Mouse (Mus musculus): Measurements from ENCODE around the gene H2afy2. TPM values are rescaled to one million over a fixed set of nuclear protein-coding genes. Genes with fewer than 3 reads are reported as not detected.

Gene H2afy2
- total and polyA plus RNA-seq, 3 experiments, result 0.25 TPM; not detected in 2

DNA sequence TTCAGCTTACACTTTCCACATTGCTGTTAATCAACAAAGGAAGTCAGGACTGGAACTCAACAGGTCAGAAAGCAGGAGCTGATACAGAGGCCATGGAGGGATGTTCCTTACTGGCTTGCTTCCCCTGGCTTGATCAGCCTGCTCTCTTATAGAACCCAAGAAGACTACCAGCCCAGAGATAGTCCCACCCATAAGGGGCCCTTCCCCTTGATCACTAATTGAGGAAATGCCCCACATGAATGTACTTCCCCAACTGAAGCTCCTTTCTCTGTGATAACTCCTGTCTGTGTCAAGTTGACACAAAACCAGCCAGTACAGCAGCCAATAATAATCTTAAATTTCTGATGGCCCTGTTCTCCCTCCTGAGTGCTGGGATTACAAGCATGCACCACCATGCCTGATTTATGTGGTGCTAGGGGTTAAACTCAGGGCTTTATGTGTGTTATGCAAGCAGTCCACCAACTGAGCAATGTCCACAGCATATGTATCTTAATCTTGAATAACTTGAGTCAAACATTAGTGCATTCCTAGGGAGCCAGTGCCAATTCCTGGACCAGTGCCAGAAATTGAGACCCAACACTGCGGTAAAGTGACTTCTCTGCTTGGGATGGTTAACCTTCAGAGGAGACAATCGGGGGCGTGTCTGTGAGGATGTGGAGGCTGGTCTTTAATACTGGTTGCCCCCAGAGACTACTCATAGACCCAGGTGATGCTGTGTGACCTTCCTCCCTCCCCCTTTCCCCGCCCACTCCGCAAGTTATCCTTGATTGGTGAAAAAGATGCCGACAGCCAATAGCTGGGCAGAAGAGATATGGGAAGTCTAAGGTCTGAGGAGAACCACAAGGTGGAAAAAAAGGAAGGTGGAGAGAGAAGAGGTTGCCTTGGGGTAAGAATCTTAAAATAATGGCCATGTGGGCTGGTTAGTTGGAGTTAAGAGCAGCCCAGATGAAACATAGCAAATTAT is 77.3 kb downstream of the H2afy2 start:
- TF ChIP-seq CHD2 (IDR thresholded peaks at IDR 0.05; ENCODE audit: low read length) (no peak), EP300 (IDR thresholded peaks at IDR 0.05; ENCODE audit: low read depth in 1 of 2, low read length in 2 of 2) (peak in 1 of 2 experiments; percentile 46; a peak in 1 of 4 replicates), ELF1 (IDR thresholded peaks at IDR 0.05; ENCODE audit: low read depth, low read length) (peak; percentile 51; the same call in 1 of the 2 replicates), E2F4 (IDR thresholded peaks at IDR 0.05; ENCODE audit: borderline replicate concordance, low read depth, low read length) (no peak), ETS1 (IDR thresholded peaks at IDR 0.05; ENCODE audit: low read depth, low read length) (peak; percentile 22; the same call in 1 of the 2 replicates), HCFC1 (IDR thresholded peaks at IDR 0.05; ENCODE audit: low read depth, low read length) (no peak), ZNF384 (IDR thresholded peaks at IDR 0.05; ENCODE audit: low read depth, low read length) (0 out of 2 replicates have a peak, but pooled peaks have one; percentile 43), USF2 (IDR thresholded peaks at IDR 0.05; ENCODE audit: borderline replicate concordance in 1 of 2, insufficient read depth in 1 of 2, low read depth in 1 of 2, low read length in 2 of 2) (no peak), TCF12 (IDR thresholded peaks at IDR 0.05; ENCODE audit: low read depth, low read length) (0 out of 2 replicates have a peak, but pooled peaks have one; percentile 28), MAFK (IDR thresholded peaks at IDR 0.05; ENCODE audit: borderline replicate concordance, low read depth, low read length) (no peak), MAZ (IDR thresholded peaks at IDR 0.05; ENCODE audit: low read depth, low read length) (peak; percentile 14; the same call in 1 of the 2 replicates), POLR2A (IDR thresholded peaks at IDR 0.05; ENCODE audit: control insufficient read depth in 1 of 2, insufficient read depth in 1 of 2, low read depth in 1 of 2, low read length in 2 of 2, poor library complexity in 1 of 2) (peak in 1 of 2 experiments; percentile 48; a peak in 2 of 4 replicates), UBTF (IDR thresholded peaks at IDR 0.05; ENCODE audit: borderline replicate concordance, insufficient read depth, low read depth, low read length) (no peak), MYC (IDR thresholded peaks at IDR 0.05; ENCODE audit: low read depth, low read length) (no peak), KAT2A (conservative IDR thresholded peaks at IDR 0.05; ENCODE audit: low read depth, low read length) (no peak), MAX (IDR thresholded peaks at IDR 0.05; ENCODE audit: low read length) (no peak), TBP (IDR thresholded peaks at IDR 0.05; ENCODE audit: low read depth, low read length) (peak; percentile 79; the same call in 1 of the 2 replicates), USF1 (IDR thresholded peaks at IDR 0.05; ENCODE audit: low read depth, low read length) (no peak), GATA1 (IDR thresholded peaks at IDR 0.05; ENCODE audit: low read depth, low read length) (0 out of 2 replicates have a peak, but pooled peaks have one; percentile 17), RCOR1 (IDR thresholded peaks at IDR 0.05; ENCODE audit: low read depth, low read length) (0 out of 2 replicates have a peak, but pooled peaks have one; percentile 9)
- H3K36me3 ChIP-seq (ENCODE audit: control insufficient read depth in 1 of 2, insufficient read depth in 2 of 2, low read length in 2 of 2), result peaks cover 0 to 14% of the 10 kb centered on the region in 2 experiments; a peak in 2 of 4 replicates
- peaks cover 8 to 18% of the 10 kb centered on the region in 2 experiments for H3K4me1 ChIP-seq (ENCODE audit: control insufficient read depth in 1 of 2, insufficient read depth in 2 of 2, low read length in 2 of 2)
- no peaks in the 10 kb centered on the region for H3K79me2 ChIP-seq (ENCODE audit: control insufficient read depth, insufficient read depth, low read length, poor library complexity)
- H3K4me3 ChIP-seq (ENCODE audit: control insufficient read depth in 1 of 2, insufficient read depth in 1 of 2, low read depth in 2 of 2, low read length in 2 of 2), result peak overlapping the region; percentile 15 to 32; a peak in 3 of 4 replicates
- H3K9me3 ChIP-seq (replicated peaks; ENCODE audit: insufficient read depth, low read length), result no peaks in the 10 kb centered on the region
- H3K27me3 ChIP-seq (ENCODE audit: control insufficient read depth in 1 of 2, insufficient read depth in 2 of 2, low read length in 2 of 2), result no peaks in the 10 kb centered on the region
- peak overlapping the region; percentile 37; the same call in 1 of the 2 replicates for H3K9ac ChIP-seq (ENCODE audit: control insufficient read depth, low read depth, low read length, poor library complexity, severe bottlenecking)
- peak; percentile 90 for DNase-seq (ENCODE audit: low read depth, low spot score)
- H3K27ac ChIP-seq (ENCODE audit: control insufficient read depth, low read depth, low read length), result peak overlapping the region; percentile 95
